Mouse (Mus musculus): ENCODE results near the gene 4930404H24Rik. TPM values are rescaled to one million over a fixed set of nuclear protein-coding genes. Genes with fewer than 3 reads are reported as not detected.

Gene 4930404H24Rik
- polyA plus RNA-seq, 1 experiment from 2014 or later = not detected

DNA sequence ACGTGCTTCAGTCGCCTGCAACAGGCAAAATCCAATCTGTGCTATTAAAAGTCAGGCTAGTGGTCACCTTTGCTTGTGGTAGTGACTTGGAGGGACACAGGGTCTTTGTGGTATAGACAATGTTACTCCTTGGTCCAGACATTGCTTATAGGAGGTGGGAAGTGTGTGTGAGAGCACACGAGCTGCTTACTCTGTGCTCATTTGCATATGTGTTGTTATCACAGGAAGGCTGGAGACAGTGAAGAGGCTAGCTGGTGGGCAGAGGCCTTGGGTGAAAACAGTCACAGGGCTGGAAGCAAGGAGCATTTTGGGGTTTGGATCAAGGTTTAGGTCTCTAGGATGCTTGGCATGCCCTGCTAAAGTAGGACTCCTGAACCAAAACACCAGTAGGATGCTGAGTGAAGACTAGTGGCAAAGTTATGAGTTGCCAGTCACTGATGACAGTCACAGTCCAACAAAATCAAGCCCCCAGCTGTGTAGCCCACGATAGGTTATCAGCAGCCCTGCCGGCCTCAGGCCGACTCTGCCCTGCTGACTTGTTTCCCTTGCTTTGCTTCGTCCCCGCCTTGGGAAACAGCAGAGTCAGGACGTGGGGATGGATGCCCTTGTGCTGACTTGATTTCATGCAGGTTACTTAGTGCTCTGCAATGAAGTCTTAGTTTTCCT, 37.6 kb upstream of the 4930404H24Rik start:
- H3K4me3 ChIP-seq = no peak overlapping the region
- peak overlapping the region; percentile 32; the same call in 1 of the 2 replicates for H3K27ac ChIP-seq
- WGBS = 67% methylated on average over 9 of the region's 9 CpGs

DNA sequence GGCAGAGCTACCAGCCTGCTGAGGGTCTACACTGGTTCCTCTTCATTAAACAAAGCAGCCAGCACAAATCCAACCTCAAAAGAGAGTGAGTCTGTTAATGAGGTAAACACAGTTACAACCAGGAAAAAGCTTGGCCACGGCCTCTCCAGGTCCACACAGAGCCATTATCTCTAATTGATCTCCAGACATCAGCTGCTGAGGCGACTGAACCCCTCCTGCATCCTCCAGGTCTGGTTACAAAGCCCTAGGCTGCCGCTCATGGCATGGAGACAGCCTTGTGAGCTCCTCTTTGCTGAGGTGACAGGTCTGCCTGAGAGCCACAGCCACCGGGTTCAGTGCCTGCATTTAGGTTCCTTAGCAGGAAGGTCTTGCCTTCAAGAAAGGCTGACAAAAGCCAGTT, 35.1 kb upstream of the 4930404H24Rik start:
- Histone ChIP-seq H3K4me2 (no peak overlapping the region), H3K27me3 (no peaks in the 10 kb centered on the region), H3K27ac (peak overlapping the region; percentile 41), H3K9ac (peak overlapping the region; percentile 34; the same call in 1 of the 2 replicates), H3K9me3 (replicated peaks) (no peaks in the 10 kb centered on the region), H3K36me3 (ENCODE audit: poor library complexity, severe bottlenecking) (no peaks in the 10 kb centered on the region), H3K4me3 (no peak overlapping the region), H3K4me1 (peaks cover 24% of the 10 kb centered on the region)
- 17% methylated on average over 4 of the region's 4 CpGs for WGBS
- ATAC-seq = peak; percentile 30; the same call in 1 of the 2 replicates

More for the DNA sequence above, 37.6 kb upstream of the 4930404H24Rik start:
- H3K9me3 ChIP-seq (replicated peaks) = no peaks in the 10 kb centered on the region
- H3K4me1 ChIP-seq = peaks cover 24% of the 10 kb centered on the region
- H3K4me2 ChIP-seq = no peak overlapping the region
- no peaks in the 10 kb centered on the region for H3K36me3 ChIP-seq (ENCODE audit: poor library complexity, severe bottlenecking)
- no peak for ATAC-seq
- no peaks in the 10 kb centered on the region for H3K27me3 ChIP-seq
- 0 out of 2 replicates have a peak overlapping the region, but pooled peaks have one; percentile 6 for H3K9ac ChIP-seq

DNA sequence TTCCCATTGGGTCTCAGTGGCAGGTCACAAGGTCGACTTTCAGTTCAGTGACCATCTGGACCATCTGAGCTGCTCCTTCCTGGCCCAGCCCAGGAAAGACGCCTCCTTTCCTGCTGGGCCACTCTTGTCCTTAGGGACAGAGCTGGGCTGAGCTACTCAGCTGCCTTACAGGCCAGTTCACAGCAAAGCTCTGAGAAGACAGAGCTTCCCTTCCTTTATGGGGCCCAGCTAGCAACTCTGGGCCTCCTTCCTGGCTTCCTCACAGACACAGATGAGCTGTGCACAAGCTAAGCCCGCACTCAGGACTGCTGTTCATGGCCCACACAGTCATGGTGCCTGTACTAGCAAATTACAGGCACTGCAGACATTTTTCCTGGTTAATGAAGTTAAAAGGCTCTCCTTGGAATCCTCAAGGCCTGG, 34.6 kb upstream of the 4930404H24Rik start:
- Histone ChIP-seq H3K36me3 (ENCODE audit: poor library complexity, severe bottlenecking) (no peaks in the 10 kb centered on the region), H3K9ac (no peak overlapping the region), H3K9me3 (replicated peaks) (no peaks in the 10 kb centered on the region), H3K27me3 (no peaks in the 10 kb centered on the region), H3K4me3 (no peak overlapping the region), H3K27ac (peak overlapping the region; percentile 41; the same call in 1 of the 2 replicates), H3K4me2 (no peak overlapping the region), H3K4me1 (peaks cover 24% of the 10 kb centered on the region)
- no peak for ATAC-seq
- 48% methylated on average over 3 of the region's 3 CpGs for WGBS

DNA sequence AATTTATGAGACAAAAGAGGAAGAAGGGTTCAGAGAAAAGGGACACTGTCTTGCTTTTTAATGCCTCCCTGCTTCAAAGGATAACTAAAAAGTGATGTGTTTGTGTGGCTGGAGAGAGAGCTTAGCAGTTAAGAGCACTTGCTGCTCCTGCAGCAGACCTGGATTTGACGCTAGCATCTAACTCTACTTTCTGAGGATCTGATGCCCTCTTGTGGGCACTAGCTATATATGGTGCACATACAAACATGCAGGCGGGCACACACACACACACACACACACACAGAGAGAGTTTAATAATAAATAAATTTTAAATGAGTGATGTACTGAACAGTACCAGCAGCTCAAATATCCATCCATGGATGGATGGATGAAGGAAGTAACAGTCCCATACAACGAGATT, 29.3 kb upstream of the 4930404H24Rik start:
- no peaks in the 10 kb centered on the region for H3K9me3 ChIP-seq (replicated peaks)
- WGBS = 78% methylated on average over 3 of the region's 3 CpGs
- H3K27me3 ChIP-seq = no peaks in the 10 kb centered on the region
- peaks cover 11% of the 10 kb centered on the region; the same call in 1 of the 2 replicates for H3K36me3 ChIP-seq (ENCODE audit: poor library complexity, severe bottlenecking)
- H3K27ac ChIP-seq = no peak overlapping the region
- H3K4me1 ChIP-seq = peaks cover 2% of the 10 kb centered on the region; the same call in 1 of the 2 replicates
- no peak overlapping the region for H3K4me2 ChIP-seq
- H3K4me3 ChIP-seq = no peak overlapping the region
- no peak for ATAC-seq
- H3K9ac ChIP-seq = no peak overlapping the region

DNA sequence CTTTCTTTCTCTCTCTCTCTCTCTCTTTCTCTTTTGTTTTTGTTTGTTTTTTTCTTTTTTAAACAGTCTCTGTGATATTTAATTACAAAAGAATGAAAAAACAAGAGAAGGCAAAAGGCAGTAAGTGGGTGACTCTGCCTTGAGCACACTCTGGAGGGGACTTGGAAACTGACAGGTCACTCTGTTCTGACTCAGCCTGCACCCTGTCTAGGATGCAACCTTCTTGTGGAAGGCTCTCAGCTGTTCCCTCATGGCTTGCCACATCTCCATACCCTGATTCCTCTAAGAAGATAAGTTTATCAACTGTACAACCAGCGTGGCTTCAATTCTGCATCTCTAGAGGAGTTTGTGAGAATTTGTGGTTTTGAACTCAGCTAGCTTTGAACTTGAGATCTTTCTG, 25.2 kb upstream of the 4930404H24Rik start:
- no peak overlapping the region for H3K27ac ChIP-seq
- H3K36me3 ChIP-seq (ENCODE audit: poor library complexity, severe bottlenecking) = peaks cover 11% of the 10 kb centered on the region; the same call in 1 of the 2 replicates
- 92% methylated on average over 1 of the region's 1 CpGs for WGBS
- H3K27me3 ChIP-seq = no peaks in the 10 kb centered on the region
- no peak overlapping the region for H3K4me3 ChIP-seq
- ATAC-seq = no peak
- H3K9me3 ChIP-seq (replicated peaks) = no peaks in the 10 kb centered on the region
- H3K4me1 ChIP-seq = peaks cover 20% of the 10 kb centered on the region
- H3K9ac ChIP-seq = no peak overlapping the region
- H3K4me2 ChIP-seq = no peak overlapping the region

DNA sequence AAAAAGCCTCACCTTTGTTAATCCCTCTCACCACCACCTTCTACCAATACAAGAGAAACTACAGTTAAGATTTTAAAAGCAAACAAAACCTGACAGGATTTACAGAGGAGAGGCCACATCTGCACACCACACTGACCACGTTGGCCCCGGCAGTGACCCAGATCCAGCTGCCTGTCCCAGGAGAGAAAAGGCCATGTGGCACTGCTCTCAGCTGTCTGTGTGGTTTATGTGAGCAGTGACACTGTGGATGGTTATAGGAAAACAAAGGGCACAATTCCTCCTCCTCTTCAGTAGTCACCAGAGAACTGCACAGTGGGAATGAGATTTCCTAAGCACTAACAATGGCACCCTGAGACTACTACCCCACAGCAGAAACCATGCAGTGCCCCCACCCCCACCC, 23.3 kb upstream of the 4930404H24Rik start:
- H3K36me3 ChIP-seq (ENCODE audit: poor library complexity, severe bottlenecking) = peaks cover 5% of the 10 kb centered on the region; the same call in 1 of the 2 replicates
- peaks cover 20% of the 10 kb centered on the region for H3K4me1 ChIP-seq
- no peak overlapping the region for H3K4me3 ChIP-seq
- no peak overlapping the region for H3K27ac ChIP-seq
- no peaks in the 10 kb centered on the region for H3K9me3 ChIP-seq (replicated peaks)
- 34% methylated on average over 2 of the region's 2 CpGs for WGBS
- no peak overlapping the region for H3K9ac ChIP-seq
- no peak for ATAC-seq
- no peaks in the 10 kb centered on the region for H3K27me3 ChIP-seq
- no peak overlapping the region for H3K4me2 ChIP-seq

DNA sequence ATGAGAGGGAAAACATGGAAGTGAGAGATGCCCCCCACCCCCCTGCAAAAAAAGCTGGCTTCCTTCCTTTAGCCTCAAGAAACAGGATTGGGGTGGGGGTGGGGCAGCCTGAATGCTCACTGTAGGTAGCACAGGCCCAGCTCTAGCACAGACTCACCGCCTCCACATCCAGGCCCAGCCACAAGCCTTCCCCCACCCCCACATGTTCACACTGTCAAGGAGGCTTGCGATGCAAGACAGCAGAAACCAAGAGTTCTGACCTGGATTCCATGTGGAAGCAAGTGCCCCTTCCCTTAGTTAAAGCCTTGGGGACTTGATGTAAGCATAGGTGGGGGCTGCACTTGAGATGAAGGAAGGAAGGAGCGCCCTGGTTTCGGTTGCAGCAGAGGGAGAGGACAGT, 22.8 kb upstream of the 4930404H24Rik start:
- H3K36me3 ChIP-seq (ENCODE audit: poor library complexity, severe bottlenecking) = peaks cover 4% of the 10 kb centered on the region; the same call in 1 of the 2 replicates
- H3K27ac ChIP-seq = no peak overlapping the region
- no peak overlapping the region for H3K9ac ChIP-seq
- WGBS = 43% methylated on average over 4 of the region's 4 CpGs
- H3K27me3 ChIP-seq = no peaks in the 10 kb centered on the region
- ATAC-seq = no peak
- H3K4me3 ChIP-seq = no peak overlapping the region
- no peaks in the 10 kb centered on the region for H3K9me3 ChIP-seq (replicated peaks)
- no peak overlapping the region for H3K4me2 ChIP-seq
- H3K4me1 ChIP-seq = peaks cover 22% of the 10 kb centered on the region

DNA sequence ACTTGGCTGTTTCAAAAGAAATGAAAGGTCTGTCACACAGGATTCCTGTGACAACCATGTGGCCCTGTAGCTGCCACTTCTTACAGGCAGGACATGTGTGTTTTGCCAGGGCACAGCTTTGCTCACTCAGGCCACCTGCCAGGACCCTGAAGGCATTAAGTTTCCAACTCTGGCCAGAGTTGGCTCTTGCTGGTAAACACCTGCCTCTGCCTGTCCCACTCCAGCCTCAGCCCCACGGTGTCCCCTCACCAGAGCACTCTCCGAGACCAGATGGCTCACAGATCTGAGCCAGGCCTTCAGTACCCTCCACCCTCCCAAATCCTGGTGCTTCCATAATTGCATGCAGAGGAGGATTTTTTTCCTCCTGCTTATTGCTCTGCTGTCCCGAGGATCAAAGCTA, 21.6 kb upstream of the 4930404H24Rik start:
- ATAC-seq = peak; percentile 65; the same call in 1 of the 2 replicates
- no peaks in the 10 kb centered on the region for H3K36me3 ChIP-seq (ENCODE audit: poor library complexity, severe bottlenecking)
- H3K4me2 ChIP-seq = no peak overlapping the region
- peaks cover 34% of the 10 kb centered on the region for H3K4me1 ChIP-seq
- H3K9ac ChIP-seq = no peak overlapping the region
- H3K4me3 ChIP-seq = no peak overlapping the region
- H3K27me3 ChIP-seq = no peaks in the 10 kb centered on the region
- H3K9me3 ChIP-seq (replicated peaks) = no peaks in the 10 kb centered on the region
- H3K27ac ChIP-seq = peak overlapping the region; percentile 55; the same call in 1 of the 2 replicates
- WGBS = 49% methylated on average over 3 of the region's 3 CpGs

DNA sequence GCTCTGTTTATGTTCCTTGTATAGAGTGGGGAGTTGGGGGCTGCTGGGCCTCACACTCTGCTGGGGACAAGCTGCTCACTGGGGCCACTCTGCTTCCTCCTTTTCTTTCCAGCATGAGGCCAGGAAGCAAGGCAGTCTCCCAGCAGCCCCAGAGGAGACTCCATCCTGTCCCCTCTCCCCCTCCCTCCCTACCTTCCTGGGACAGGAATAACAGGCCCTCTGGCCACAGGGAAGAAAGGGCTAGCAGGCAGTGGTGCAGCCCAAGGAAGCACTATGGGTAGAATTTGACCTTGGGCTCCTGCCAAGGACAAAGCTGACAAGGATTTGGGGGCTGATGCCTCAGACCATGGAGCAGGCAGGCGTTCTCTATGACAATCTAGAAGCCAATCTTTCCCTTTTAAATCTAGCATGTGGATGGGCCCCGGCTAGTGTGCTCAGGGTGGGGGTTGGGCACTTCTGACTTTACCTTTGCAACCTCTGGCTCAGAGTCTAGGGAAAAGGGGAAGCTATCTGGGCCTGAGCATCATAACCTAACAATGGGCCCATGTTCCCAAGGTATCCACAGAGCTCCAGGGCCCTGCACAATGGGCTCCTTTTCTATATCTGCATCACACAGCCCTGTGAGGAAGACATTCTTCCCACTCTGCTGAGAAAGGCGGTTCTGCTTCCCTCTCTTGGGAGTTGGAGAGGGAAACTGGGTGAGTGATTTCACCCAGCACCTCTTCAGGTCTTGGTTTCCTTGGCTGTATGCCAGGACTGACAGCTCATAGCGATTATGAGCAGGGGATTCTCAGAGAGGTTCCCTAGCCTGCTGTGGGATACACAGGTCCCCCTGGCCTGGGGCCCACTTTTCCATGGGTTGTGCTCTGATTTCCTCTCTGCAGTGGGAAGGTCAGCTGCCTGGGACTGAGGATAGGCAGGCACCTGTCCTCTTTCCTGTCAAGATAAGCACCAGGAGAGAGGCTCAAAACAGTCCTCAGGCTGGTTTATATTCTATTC, 17.2 kb upstream of the 4930404H24Rik start:
- WGBS = 37% methylated on average over 4 of the region's 4 CpGs
- Histone ChIP-seq H3K9me3 (replicated peaks) (no peaks in the 10 kb centered on the region), H3K27ac (peak overlapping the region; percentile 55), H3K4me1 (peaks cover 30% of the 10 kb centered on the region), H3K36me3 (ENCODE audit: poor library complexity, severe bottlenecking) (no peaks in the 10 kb centered on the region), H3K9ac (peak overlapping the region; percentile 27; the same call in 1 of the 2 replicates), H3K4me3 (no peak overlapping the region), H3K27me3 (no peaks in the 10 kb centered on the region), H3K4me2 (no peak overlapping the region)
- 0 out of 2 replicates have a peak, but pooled peaks have one; percentile 5 for ATAC-seq

DNA sequence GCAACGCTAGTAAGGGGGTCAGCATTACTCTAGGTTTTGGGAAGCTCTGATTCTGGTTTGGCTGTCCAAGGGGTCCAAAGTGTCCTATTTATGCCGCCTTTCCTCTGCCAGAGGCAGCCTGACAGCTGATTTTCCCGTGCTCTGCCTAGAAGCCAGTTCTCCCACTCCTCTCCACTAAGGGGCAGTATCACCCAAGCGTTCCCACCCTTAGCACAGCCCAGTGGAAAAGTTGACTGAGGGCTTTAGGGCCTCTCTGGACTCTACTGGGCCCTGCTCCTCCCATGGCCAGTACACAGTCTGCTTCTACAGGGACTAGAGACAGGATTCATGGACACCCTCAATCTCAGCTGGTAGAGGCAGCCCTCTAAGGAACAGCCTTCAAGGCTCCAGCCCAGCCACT, 14.0 kb upstream of the 4930404H24Rik start:
- no peaks in the 10 kb centered on the region for H3K9me3 ChIP-seq (replicated peaks)
- 2% methylated on average over 4 of the region's 4 CpGs for WGBS
- H3K27ac ChIP-seq = no peak overlapping the region
- peaks cover 47% of the 10 kb centered on the region for H3K4me1 ChIP-seq
- no peaks in the 10 kb centered on the region for H3K27me3 ChIP-seq
- H3K4me2 ChIP-seq = no peak overlapping the region
- no peaks in the 10 kb centered on the region for H3K36me3 ChIP-seq (ENCODE audit: poor library complexity, severe bottlenecking)
- no peak overlapping the region for H3K4me3 ChIP-seq
- peak; percentile 73 for ATAC-seq
- H3K9ac ChIP-seq = no peak overlapping the region; the same call in 1 of the 2 replicates

DNA sequence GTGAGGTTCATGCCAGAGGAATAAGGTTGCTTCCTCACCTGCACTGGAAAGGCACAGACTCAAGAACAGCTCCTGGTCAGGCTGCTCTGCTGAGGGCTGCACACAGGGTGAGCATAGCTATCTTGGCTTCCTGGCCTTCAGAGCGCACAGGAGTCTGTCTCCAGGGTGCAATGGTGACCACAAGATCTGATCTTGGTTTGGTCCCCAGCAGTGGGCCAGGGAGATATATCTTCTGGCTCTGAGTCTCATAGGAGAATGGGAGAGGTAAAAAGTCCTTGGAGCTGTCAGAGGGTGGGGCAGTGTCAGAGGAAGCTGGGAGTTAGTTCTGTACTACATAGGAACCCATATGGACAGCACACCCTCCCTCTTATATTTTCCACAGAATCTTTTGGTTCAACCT, 13.1 kb upstream of the 4930404H24Rik start:
- Histone ChIP-seq H3K36me3 (ENCODE audit: poor library complexity, severe bottlenecking) (no peaks in the 10 kb centered on the region), H3K4me2 (no peak overlapping the region), H3K9ac (no peak overlapping the region), H3K4me1 (peaks cover 56% of the 10 kb centered on the region), H3K27ac (no peak overlapping the region), H3K4me3 (no peak overlapping the region), H3K27me3 (no peaks in the 10 kb centered on the region), H3K9me3 (replicated peaks) (no peaks in the 10 kb centered on the region)
- no peak for ATAC-seq
- 95% methylated on average over 1 of the region's 1 CpGs for WGBS

Data from forebrain, embryonic 13.5 days (tissue).